Mouse (Mus musculus) ES-E14 (cell line): ENCODE results near the gene Tmub1.

Experiments
- HCFC1 ChIP-seq: IDR thresholded peaks from 2 replicates; pipeline ENCODE4 v1.6.1; 2012; ENCODE audit warnings: low read length, inconsistent platforms, borderline replicate concordance; ENCODE audit not compliant: insufficient read depth
- MAFK ChIP-seq: IDR thresholded peaks from 2 replicates; pipeline ENCODE4 v1.6.1; 2014; ENCODE audit warnings: mild to moderate bottlenecking, low read depth, low read length, inconsistent platforms; ENCODE audit not compliant: insufficient read depth
- ZNF384 ChIP-seq: IDR thresholded peaks from 2 replicates; pipeline ENCODE4 v1.6.1; 2012; ENCODE audit warnings: low read depth, low read length, inconsistent platforms

GRCm38 (mm10) chr5:24428596-24428995 lies 19.1 kb downstream of the Tmub1 start:
- no peak for TF ChIP-seq MAFK
- no peak for TF ChIP-seq ZNF384
- TF ChIP-seq HCFC1, result no peak
